Mouse (Mus musculus): ENCODE results near the gene Ptk7. TPM values are rescaled to one million over a fixed set of nuclear protein-coding genes. Genes with fewer than 3 reads are reported as not detected.
A peak's percentile ranks its signal among the peaks of the same experiment; 100 is the strongest.

Ptk7 gene
- polyA plus RNA-seq, 1 experiment from 2014 or later = 54.0 TPM

- peaks cover 36% of the 10 kb centered on the region for H3K4me1 ChIP-seq (replicated peaks; ENCODE audit: control insufficient read depth, insufficient read depth, low read length)
- peak overlapping the region; percentile 98 for H3K9ac ChIP-seq (ENCODE audit: low read length)
- peaks cover 30% of the 10 kb centered on the region for H3K36me3 ChIP-seq (ENCODE audit: control insufficient read depth, insufficient read depth, low read length)
- H3K9me3 ChIP-seq (ENCODE audit: control insufficient read depth, low read length) = no peaks in the 10 kb centered on the region
- peak overlapping the region; percentile 75 for H3K4me2 ChIP-seq (ENCODE audit: low read length)
- peak overlapping the region; percentile 97 for H3K27ac ChIP-seq (ENCODE audit: low read depth)
- DNase-seq (ENCODE audit: low spot score) (no peak), ATAC-seq (replicated peaks; ENCODE audit: low FRiP score, low TSS enrichment, low read depth) (no peak)
- WGBS = 1% methylated on average over 11 of the region's 11 CpGs
- H3K4me3 ChIP-seq (ENCODE audit: low read depth, low read length) = peak overlapping the region; percentile 93
- H3K27me3 ChIP-seq (replicated peaks; ENCODE audit: control insufficient read depth, insufficient read depth, low read length) = no peaks in the 10 kb centered on the region
Measured at GRCm38 (mm10) chr17:46554646-46554976, 74.7 kb downstream of the Ptk7 start.

GRCm38 (mm10) chr17:46553926-46554325, 75.4 kb downstream of the Ptk7 start:
- 48% methylated on average over 3 of the region's 3 CpGs for WGBS
- Histone ChIP-seq H3K9me3 (ENCODE audit: control insufficient read depth, low read length) (no peaks in the 10 kb centered on the region), H3K4me1 (replicated peaks; ENCODE audit: control insufficient read depth, insufficient read depth, low read length) (peaks cover 36% of the 10 kb centered on the region), H3K27ac (ENCODE audit: low read depth) (peak overlapping the region; percentile 97; the same call in 1 of the 2 replicates), H3K36me3 (ENCODE audit: control insufficient read depth, insufficient read depth, low read length) (peaks cover 35% of the 10 kb centered on the region), H3K27me3 (replicated peaks; ENCODE audit: control insufficient read depth, insufficient read depth, low read length) (no peaks in the 10 kb centered on the region), H3K4me3 (ENCODE audit: low read depth, low read length) (peak overlapping the region; percentile 93), H3K9ac (ENCODE audit: low read length) (peak overlapping the region; percentile 98), H3K4me2 (ENCODE audit: low read length) (peak overlapping the region; percentile 75)
- DNase-seq (ENCODE audit: low spot score) (no peak), ATAC-seq (replicated peaks; ENCODE audit: low FRiP score, low TSS enrichment, low read depth) (no peak)

GRCm38 (mm10) chr17:46553469-46553868, 75.8 kb downstream of the Ptk7 start:
- DNase-seq (ENCODE audit: low spot score) = no peak
- Histone ChIP-seq H3K9ac (ENCODE audit: low read length) (peak overlapping the region; percentile 35), H3K9me3 (ENCODE audit: control insufficient read depth, low read length) (no peaks in the 10 kb centered on the region), H3K36me3 (ENCODE audit: control insufficient read depth, insufficient read depth, low read length) (peaks cover 40% of the 10 kb centered on the region), H3K4me3 (ENCODE audit: low read depth, low read length) (peak overlapping the region; percentile 93), H3K4me1 (replicated peaks; ENCODE audit: control insufficient read depth, insufficient read depth, low read length) (peaks cover 36% of the 10 kb centered on the region), H3K4me2 (ENCODE audit: low read length) (peak overlapping the region; percentile 75), H3K27ac (ENCODE audit: low read depth) (peak overlapping the region; percentile 97), H3K27me3 (replicated peaks; ENCODE audit: control insufficient read depth, insufficient read depth, low read length) (no peaks in the 10 kb centered on the region)
- ATAC-seq (replicated peaks; ENCODE audit: low FRiP score, low TSS enrichment, low read depth) = no peak
- WGBS = 32% methylated on average over 11 of the region's 11 CpGs

GRCm38 (mm10) chr17:46552841-46553423, 76.4 kb downstream of the Ptk7 start:
- WGBS = 3% methylated on average over 24 of the region's 24 CpGs
- Histone ChIP-seq H3K27me3 (replicated peaks; ENCODE audit: control insufficient read depth, insufficient read depth, low read length) (no peaks in the 10 kb centered on the region), H3K9me3 (ENCODE audit: control insufficient read depth, low read length) (no peaks in the 10 kb centered on the region), H3K4me2 (ENCODE audit: low read length) (peak overlapping the region; percentile 75), H3K27ac (ENCODE audit: low read depth) (peak overlapping the region; percentile 97), H3K9ac (ENCODE audit: low read length) (peak overlapping the region; percentile 35), H3K4me3 (ENCODE audit: low read depth, low read length) (peak overlapping the region; percentile 93), H3K36me3 (ENCODE audit: control insufficient read depth, insufficient read depth, low read length) (peaks cover 45% of the 10 kb centered on the region), H3K4me1 (replicated peaks; ENCODE audit: control insufficient read depth, insufficient read depth, low read length) (peaks cover 39% of the 10 kb centered on the region)
- ATAC-seq (replicated peaks; ENCODE audit: low FRiP score, low TSS enrichment, low read depth) (peak; percentile 67), DNase-seq (ENCODE audit: low spot score) (peak; percentile 94)

- H3K4me3 ChIP-seq (ENCODE audit: low read depth, low read length) = 0 out of 2 replicates have a peak overlapping the region, but pooled peaks have one; percentile 93
Measured at GRCm38 (mm10) chr17:46552151-46552550, 77.2 kb downstream of the Ptk7 start.

GRCm38 (mm10) chr17:46551369-46551768, 77.9 kb downstream of the Ptk7 start:
- no peak for ATAC-seq (replicated peaks; ENCODE audit: low FRiP score, low TSS enrichment, low read depth)
- H3K9me3 ChIP-seq (ENCODE audit: control insufficient read depth, low read length) = no peaks in the 10 kb centered on the region
- H3K9ac ChIP-seq (ENCODE audit: low read length) = no peak overlapping the region
- no peak overlapping the region for H3K4me2 ChIP-seq (ENCODE audit: low read length)
- H3K27me3 ChIP-seq (replicated peaks; ENCODE audit: control insufficient read depth, insufficient read depth, low read length) = no peaks in the 10 kb centered on the region
- DNase-seq (ENCODE audit: low spot score) = no peak
- H3K36me3 ChIP-seq (ENCODE audit: control insufficient read depth, insufficient read depth, low read length) = peaks cover 52% of the 10 kb centered on the region
- no peak overlapping the region for H3K4me3 ChIP-seq (ENCODE audit: low read depth, low read length)
- peaks cover 36% of the 10 kb centered on the region for H3K4me1 ChIP-seq (replicated peaks; ENCODE audit: control insufficient read depth, insufficient read depth, low read length)
- 95% methylated on average over 6 of the region's 6 CpGs for WGBS
- H3K27ac ChIP-seq (ENCODE audit: low read depth) = no peak overlapping the region

More at GRCm38 (mm10) chr17:46552151-46552550, 77.2 kb downstream of the Ptk7 start:
- peak overlapping the region; percentile 75; the same call in 1 of the 2 replicates for H3K4me2 ChIP-seq (ENCODE audit: low read length)
- H3K27me3 ChIP-seq (replicated peaks; ENCODE audit: control insufficient read depth, insufficient read depth, low read length) = no peaks in the 10 kb centered on the region
- H3K9ac ChIP-seq (ENCODE audit: low read length) = peak overlapping the region; percentile 5; the same call in 1 of the 2 replicates
- H3K27ac ChIP-seq (ENCODE audit: low read depth) = peak overlapping the region; percentile 97
- DNase-seq (ENCODE audit: low spot score) (no peak), ATAC-seq (replicated peaks; ENCODE audit: low FRiP score, low TSS enrichment, low read depth) (no peak)
- peaks cover 37% of the 10 kb centered on the region for H3K4me1 ChIP-seq (replicated peaks; ENCODE audit: control insufficient read depth, insufficient read depth, low read length)
- 80% methylated on average over 7 of the region's 7 CpGs for WGBS
- no peaks in the 10 kb centered on the region for H3K9me3 ChIP-seq (ENCODE audit: control insufficient read depth, low read length)
- peaks cover 52% of the 10 kb centered on the region for H3K36me3 ChIP-seq (ENCODE audit: control insufficient read depth, insufficient read depth, low read length)

- DNase-seq (ENCODE audit: low spot score) = no peak
- Histone ChIP-seq H3K9ac (ENCODE audit: low read length) (no peak overlapping the region), H3K27ac (ENCODE audit: low read depth) (no peak overlapping the region), H3K9me3 (ENCODE audit: control insufficient read depth, low read length) (no peaks in the 10 kb centered on the region), H3K4me1 (replicated peaks; ENCODE audit: control insufficient read depth, insufficient read depth, low read length) (peaks cover 39% of the 10 kb centered on the region), H3K36me3 (ENCODE audit: control insufficient read depth, insufficient read depth, low read length) (peaks cover 52% of the 10 kb centered on the region), H3K4me3 (ENCODE audit: low read depth, low read length) (no peak overlapping the region), H3K4me2 (ENCODE audit: low read length) (no peak overlapping the region), H3K27me3 (replicated peaks; ENCODE audit: control insufficient read depth, insufficient read depth, low read length) (no peaks in the 10 kb centered on the region)
- no peak for ATAC-seq (replicated peaks; ENCODE audit: low FRiP score, low TSS enrichment, low read depth)
- 84% methylated on average over 7 of the region's 7 CpGs for WGBS
Measured at GRCm38 (mm10) chr17:46550904-46551303, 78.4 kb downstream of the Ptk7 start.

- H3K4me1 ChIP-seq (replicated peaks; ENCODE audit: control insufficient read depth, insufficient read depth, low read length) = peaks cover 39% of the 10 kb centered on the region
- no peak overlapping the region for H3K27ac ChIP-seq (ENCODE audit: low read depth)
- H3K9ac ChIP-seq (ENCODE audit: low read length) = no peak overlapping the region
- H3K27me3 ChIP-seq (replicated peaks; ENCODE audit: control insufficient read depth, insufficient read depth, low read length) = no peaks in the 10 kb centered on the region
- no peaks in the 10 kb centered on the region for H3K9me3 ChIP-seq (ENCODE audit: control insufficient read depth, low read length)
- peaks cover 52% of the 10 kb centered on the region for H3K36me3 ChIP-seq (ENCODE audit: control insufficient read depth, insufficient read depth, low read length)
- no peak overlapping the region for H3K4me2 ChIP-seq (ENCODE audit: low read length)
- 86% methylated on average over 9 of the region's 9 CpGs for WGBS
- H3K4me3 ChIP-seq (ENCODE audit: low read depth, low read length) = no peak overlapping the region
- no peak for ATAC-seq (replicated peaks; ENCODE audit: low FRiP score, low TSS enrichment, low read depth)
- DNase-seq (ENCODE audit: low spot score) = no peak
Measured at GRCm38 (mm10) chr17:46549642-46550041, 79.7 kb downstream of the Ptk7 start.

GRCm38 (mm10) chr17:46549193-46549592, 80.1 kb downstream of the Ptk7 start:
- DNase-seq (ENCODE audit: low spot score) = peak; percentile 82
- no peak for ATAC-seq (replicated peaks; ENCODE audit: low FRiP score, low TSS enrichment, low read depth)
- H3K27me3 ChIP-seq (replicated peaks; ENCODE audit: control insufficient read depth, insufficient read depth, low read length) = no peaks in the 10 kb centered on the region
- no peak overlapping the region for H3K9ac ChIP-seq (ENCODE audit: low read length)
- no peak overlapping the region for H3K27ac ChIP-seq (ENCODE audit: low read depth)
- H3K36me3 ChIP-seq (ENCODE audit: control insufficient read depth, insufficient read depth, low read length) = peaks cover 52% of the 10 kb centered on the region
- H3K9me3 ChIP-seq (ENCODE audit: control insufficient read depth, low read length) = no peaks in the 10 kb centered on the region
- no peak overlapping the region for H3K4me2 ChIP-seq (ENCODE audit: low read length)
- H3K4me3 ChIP-seq (ENCODE audit: low read depth, low read length) = no peak overlapping the region
- 30% methylated on average over 8 of the region's 8 CpGs for WGBS
- H3K4me1 ChIP-seq (replicated peaks; ENCODE audit: control insufficient read depth, insufficient read depth, low read length) = peaks cover 35% of the 10 kb centered on the region

Data from intestine, embryonic 14.5 days (tissue).